Mouse (Mus musculus): ENCODE measurements around the gene Polr2b.

Gene Polr2b

GRCm38 (mm10) chr5:77366313-77366712 lies 56.4 kb downstream of the Polr2b start:
- DNase-seq = no peak

GRCm38 (mm10) chr5:77367145-77367544 lies 57.2 kb downstream of the Polr2b start:
- DNase-seq = no peak

GRCm38 (mm10) chr5:77367682-77368081 lies 57.7 kb downstream of the Polr2b start:
- no peak for DNase-seq

- DNase-seq = no peak
Observed at GRCm38 (mm10) chr5:77368194-77368593, 58.2 kb downstream of the Polr2b start.

- no peak for DNase-seq
Observed at GRCm38 (mm10) chr5:77369394-77369793, 59.4 kb downstream of the Polr2b start.

GRCm38 (mm10) chr5:77370378-77370892 lies 60.5 kb downstream of the Polr2b start:
- no peak for DNase-seq

GRCm38 (mm10) chr5:77372242-77372641 lies 62.3 kb downstream of the Polr2b start:
- no peak for DNase-seq

GRCm38 (mm10) chr5:77372778-77373177 lies 62.8 kb downstream of the Polr2b start:
- DNase-seq = peak; percentile 36

GRCm38 (mm10) chr5:77374945-77375344 lies 65.0 kb downstream of the Polr2b start:
- no peak for DNase-seq

GRCm38 (mm10) chr5:77375546-77375945 lies 65.6 kb downstream of the Polr2b start:
- DNase-seq = no peak

- DNase-seq = no peak
Observed at GRCm38 (mm10) chr5:77378027-77378426, 68.1 kb downstream of the Polr2b start.

GRCm38 (mm10) chr5:77379434-77380135 lies 69.6 kb downstream of the Polr2b start:
- DNase-seq = no peak

- DNase-seq = no peak
Observed at GRCm38 (mm10) chr5:77380321-77380901, 70.5 kb downstream of the Polr2b start.

- no peak for DNase-seq
Observed at GRCm38 (mm10) chr5:77381283-77381682, 71.3 kb downstream of the Polr2b start.

GRCm38 (mm10) chr5:77381686-77382085 lies 71.7 kb downstream of the Polr2b start:
- no peak for DNase-seq

GRCm38 (mm10) chr5:77383799-77384554 lies 74.0 kb downstream of the Polr2b start:
- no peak for DNase-seq

GRCm38 (mm10) chr5:77384724-77385123 lies 74.8 kb downstream of the Polr2b start:
- no peak for DNase-seq

GRCm38 (mm10) chr5:77385221-77385620 lies 75.3 kb downstream of the Polr2b start:
- no peak for DNase-seq

- DNase-seq = no peak
Observed at GRCm38 (mm10) chr5:77385900-77386595, 76.1 kb downstream of the Polr2b start.

GRCm38 (mm10) chr5:77386596-77387413 lies 76.9 kb downstream of the Polr2b start:
- no peak for DNase-seq

GRCm38 (mm10) chr5:77387414-77387704 lies 77.4 kb downstream of the Polr2b start:
- no peak for DNase-seq

GRCm38 (mm10) chr5:77388359-77388758 lies 78.4 kb downstream of the Polr2b start:
- DNase-seq = no peak

All from liver (tissue).